Mouse (Mus musculus): Measurements from ENCODE around the gene Ucp2. TPM values are rescaled to one million over a fixed set of nuclear protein-coding genes. Genes with fewer than 3 reads are reported as not detected.
"Not testable (repeated sequence)": the region's sequence is repeated elsewhere in the genome, so short reads cannot be mapped to it uniquely, and the experiment has no call there.

Ucp2 gene
- total RNA-seq, 1 experiment from 2014 or later = 132 TPM

GRCm38 (mm10) chr7:100479100-100479822 is 13.9 kb upstream of the Ucp2 start:
- no peak for ATAC-seq (replicated peaks; ENCODE audit: low read depth, poor library complexity, severe bottlenecking)

- no peak for ATAC-seq (replicated peaks; ENCODE audit: low read depth, poor library complexity, severe bottlenecking)
These were observed 13.3 kb upstream of the Ucp2 start for GRCm38 (mm10) chr7:100479823-100480164.

- ATAC-seq (replicated peaks; ENCODE audit: low read depth, poor library complexity, severe bottlenecking) = no peak
These were observed 13.0 kb upstream of the Ucp2 start for GRCm38 (mm10) chr7:100480175-100480574.

GRCm38 (mm10) chr7:100482046-100482445 is 11.1 kb upstream of the Ucp2 start:
- ATAC-seq (replicated peaks; ENCODE audit: low read depth, poor library complexity, severe bottlenecking) = not testable (repeated sequence)

- ATAC-seq (replicated peaks; ENCODE audit: low read depth, poor library complexity, severe bottlenecking) = 0 out of 2 replicates have a peak, but pooled peaks have one; percentile 25
These were observed 8.6 kb upstream of the Ucp2 start for GRCm38 (mm10) chr7:100484493-100484892.

GRCm38 (mm10) chr7:100487301-100487700 is 5.8 kb upstream of the Ucp2 start:
- no peak for ATAC-seq (replicated peaks; ENCODE audit: low read depth, poor library complexity, severe bottlenecking)

GRCm38 (mm10) chr7:100488474-100489048 is 4.6 kb upstream of the Ucp2 start:
- no peak for ATAC-seq (replicated peaks; ENCODE audit: low read depth, poor library complexity, severe bottlenecking)

GRCm38 (mm10) chr7:100492391-100493116 is 583 bp upstream of the Ucp2 start:
- peak; percentile 31 for ATAC-seq (replicated peaks; ENCODE audit: low read depth, poor library complexity, severe bottlenecking)

GRCm38 (mm10) chr7:100493484-100494414 is 612 bp downstream of the Ucp2 start:
- ATAC-seq (replicated peaks; ENCODE audit: low read depth, poor library complexity, severe bottlenecking) = peak; percentile 5

- ATAC-seq (replicated peaks; ENCODE audit: low read depth, poor library complexity, severe bottlenecking) = no peak
These were observed 1.3 kb downstream of the Ucp2 start for GRCm38 (mm10) chr7:100494415-100494831.

GRCm38 (mm10) chr7:100495042-100495441 is 1.9 kb downstream of the Ucp2 start:
- no peak for ATAC-seq (replicated peaks; ENCODE audit: low read depth, poor library complexity, severe bottlenecking)

GRCm38 (mm10) chr7:100495581-100496251 is 2.6 kb downstream of the Ucp2 start:
- peak; percentile 64 for ATAC-seq (replicated peaks; ENCODE audit: low read depth, poor library complexity, severe bottlenecking)

- ATAC-seq (replicated peaks; ENCODE audit: low read depth, poor library complexity, severe bottlenecking) = no peak
These were observed 3.2 kb downstream of the Ucp2 start for GRCm38 (mm10) chr7:100496371-100496770.

GRCm38 (mm10) chr7:100496791-100497190 is 3.7 kb downstream of the Ucp2 start:
- ATAC-seq (replicated peaks; ENCODE audit: low read depth, poor library complexity, severe bottlenecking) = no peak

- ATAC-seq (replicated peaks; ENCODE audit: low read depth, poor library complexity, severe bottlenecking) = no peak
These were observed 4.3 kb downstream of the Ucp2 start for GRCm38 (mm10) chr7:100497402-100497801.

- ATAC-seq (replicated peaks; ENCODE audit: low read depth, poor library complexity, severe bottlenecking) = no peak
These were observed 4.8 kb downstream of the Ucp2 start for GRCm38 (mm10) chr7:100497982-100498381.

GRCm38 (mm10) chr7:100499465-100499864 is 6.3 kb downstream of the Ucp2 start:
- ATAC-seq (replicated peaks; ENCODE audit: low read depth, poor library complexity, severe bottlenecking) = no peak

- ATAC-seq (replicated peaks; ENCODE audit: low read depth, poor library complexity, severe bottlenecking) = no peak
These were observed 7.3 kb downstream of the Ucp2 start for GRCm38 (mm10) chr7:100500276-100500977.

All from common myeloid progenitor, adult 5-6 weeks (primary cell).